Mouse (Mus musculus) heart, embryonic 14.5 days (tissue): ENCODE measurements at regions not wholly inside any gene's neighbourhood (a gene's known extent, or its start where the extent isn't known, plus 50 kb on each side); places are given as distances from the start of the nearest gene placed in this dataset.
A peak's percentile ranks its signal among the peaks of the same experiment; 100 is the strongest.

Source experiments
- ATAC-seq: fragments of 200-750 bp; cut with Nextera tagmentation; 2 replicates; pipeline ENCODE4 v1.8.0; 2017; ENCODE audit warnings: low read depth, moderate TSS enrichment; ENCODE audit not compliant: insufficient number of reproducible peaks, insufficient read depth, low FRiP score
- H3K27ac ChIP-seq, 2 experiments: fragments of 200-500 bp in 1 of 2; fragments of 300-500 bp in 1 of 2; sonication (generic) in 1 of 2; replicated peaks in 1 of 2; 2 replicates each; pipeline ENCODE4 v1.5.1; 2012 to 2014; ENCODE audit warnings: low read depth in 2 of 2, low read length in 2 of 2, control low read depth in 1 of 2, mild to moderate bottlenecking in 1 of 2, mixed read lengths in 1 of 2; ENCODE audit not compliant: control insufficient read depth in 1 of 2, insufficient read depth in 1 of 2
- H3K27me3 ChIP-seq: fragments of 300-500 bp; sonication (generic); 2 replicates; pipeline ENCODE4 v1.6.1; 2014; ENCODE audit warnings: mild to moderate bottlenecking, low read length, control low read depth; ENCODE audit not compliant: control insufficient read depth, insufficient read depth
- H3K36me3 ChIP-seq: fragments of 300-500 bp; sonication (generic); 2 replicates; pipeline ENCODE4 v1.6.1; 2014; ENCODE audit warnings: mild to moderate bottlenecking, control low read depth, low read length, mixed read lengths; ENCODE audit not compliant: control insufficient read depth, insufficient read depth
- H3K4me1 ChIP-seq, 2 experiments: fragments of 200-500 bp in 1 of 2; fragments of 300-500 bp in 1 of 2; sonication (generic) in 1 of 2; 2 replicates each; pipeline ENCODE4 v1.6.1; 2012 to 2014; ENCODE audit warnings: low read length in 2 of 2, control low read depth in 1 of 2, mixed read lengths in 1 of 2; ENCODE audit not compliant: control insufficient read depth in 2 of 2, insufficient read depth in 2 of 2
- H3K4me2 ChIP-seq: fragments of 300-500 bp; sonication (generic); 2 replicates; pipeline ENCODE4 v1.6.1; 2014; ENCODE audit warnings: mild to moderate bottlenecking, low read length
- H3K4me3 ChIP-seq, 2 experiments: fragments of 200-500 bp in 1 of 2; fragments of 300-500 bp in 1 of 2; sonication (generic) in 1 of 2; 2 replicates each; pipeline ENCODE4 v1.5.1; 2012 to 2014; ENCODE audit warnings: low read length in 2 of 2, mild to moderate bottlenecking in 2 of 2, control low read depth in 1 of 2, low read depth in 1 of 2, moderate library complexity in 1 of 2; ENCODE audit not compliant: control insufficient read depth in 1 of 2, insufficient read depth in 1 of 2
- H3K9ac ChIP-seq: fragments of 300-500 bp; sonication (generic); 2 replicates; pipeline ENCODE4 v1.6.1; 2014; ENCODE audit warnings: mild to moderate bottlenecking, low read length
- H3K9me3 ChIP-seq: fragments of 300-500 bp; sonication (generic); 2 replicates; pipeline ENCODE4 v1.6.1; 2016; ENCODE audit warnings: low read length, control low read depth; ENCODE audit not compliant: control insufficient read depth
- WGBS: fragments of 180-500 bp; shearing (Covaris S2); extraction: QIAGEN DNeasy Blood & Tissue Kit; methylation state at CpG from one replicate; pipeline ENCODE4 v1.1.7; 2014; 5-methylcytosine and 5-hydroxymethylcytosine counted together

DNA sequence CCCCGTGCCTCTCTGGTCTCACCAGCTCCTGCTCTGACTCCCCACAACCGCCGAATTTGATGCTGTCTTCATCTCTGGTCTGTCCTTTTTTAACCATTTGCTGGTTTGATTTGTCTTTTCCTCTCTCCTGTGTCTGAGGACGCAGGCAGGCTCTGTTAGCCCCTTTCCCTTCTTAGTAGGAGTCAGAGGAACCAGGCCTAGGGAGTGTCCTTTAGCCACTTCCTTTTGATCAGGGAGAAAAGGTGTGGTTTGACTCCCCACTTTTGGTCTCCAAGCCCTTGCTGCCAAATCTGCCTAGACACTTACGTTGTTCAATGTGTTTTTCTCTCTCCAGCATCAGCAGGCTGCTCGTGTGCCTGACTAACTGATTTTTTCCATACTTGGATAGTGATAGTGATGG, 120.5 kb downstream of the Lrrc30 start:
- Histone ChIP-seq H3K27me3 (no peaks in the 10 kb centered on the region), H3K4me1 (peaks cover 3 to 6% of the 10 kb centered on the region in 2 experiments; a peak in 2 of 4 replicates), H3K4me3 (no peak overlapping the region), H3K36me3 (no peaks in the 10 kb centered on the region), H3K9me3 (no peaks in the 10 kb centered on the region), H3K9ac (no peak overlapping the region), H3K4me2 (no peak overlapping the region), H3K27ac (peak overlapping the region; percentile 70 to 74)
- ATAC-seq, result no peak
- WGBS, result 48% methylated on average over 6 of the region's 6 CpGs

DNA sequence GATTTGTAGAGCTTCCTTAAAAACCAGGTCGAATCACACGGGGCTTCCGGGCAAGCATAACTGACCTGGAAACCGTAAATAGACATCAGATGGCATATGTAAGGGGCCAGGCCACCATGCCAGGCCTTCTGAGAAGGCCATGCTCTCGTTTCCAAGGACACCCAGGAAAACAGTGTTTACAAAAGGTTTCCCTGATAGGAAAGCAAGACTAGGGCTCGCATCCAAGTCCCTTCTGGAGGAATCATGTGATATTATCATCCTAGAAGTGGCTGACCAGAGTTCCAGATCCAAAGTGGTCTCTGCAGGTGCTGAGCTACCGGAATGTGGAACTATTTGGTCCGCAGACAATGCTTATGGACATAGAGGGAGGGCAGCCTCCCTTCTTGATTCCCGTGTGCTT, 122.6 kb downstream of the Lrrc30 start:
- ATAC-seq, result no peak
- H3K9ac ChIP-seq, result no peak overlapping the region
- H3K27me3 ChIP-seq, result no peaks in the 10 kb centered on the region
- no peak overlapping the region for H3K4me2 ChIP-seq
- H3K27ac ChIP-seq, result no peak overlapping the region
- 75% methylated on average over 9 of the region's 9 CpGs for WGBS
- H3K9me3 ChIP-seq, result no peaks in the 10 kb centered on the region
- H3K4me3 ChIP-seq, result no peak overlapping the region
- peaks cover 3 to 6% of the 10 kb centered on the region in 2 experiments; a peak in 2 of 4 replicates for H3K4me1 ChIP-seq
- no peaks in the 10 kb centered on the region for H3K36me3 ChIP-seq

DNA sequence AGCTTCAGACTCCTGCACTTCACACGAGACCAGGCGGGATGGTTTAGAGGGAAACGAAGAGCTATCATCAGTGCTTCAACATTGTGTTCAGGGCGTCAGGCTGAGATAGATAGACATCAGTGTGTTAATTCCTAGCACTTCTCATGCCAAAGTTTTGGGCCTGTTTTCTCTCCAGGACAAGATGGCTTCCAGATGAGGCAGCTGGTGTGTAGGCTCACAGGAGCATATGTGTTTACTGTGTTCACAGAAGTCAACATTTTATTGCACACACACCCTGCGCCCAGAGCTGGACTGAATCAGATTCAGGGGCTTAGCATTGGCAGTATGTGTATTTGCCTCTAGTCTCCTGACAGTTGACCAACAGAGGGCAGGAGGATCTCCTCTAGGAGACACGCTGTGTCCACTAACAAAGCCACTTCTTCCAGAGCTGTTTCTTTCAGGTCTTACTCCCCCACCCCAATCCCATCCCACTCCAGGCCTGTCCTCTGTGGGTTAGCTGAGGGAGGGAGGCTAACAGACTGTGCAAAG, 123.4 kb downstream of the Lrrc30 start:
- WGBS, result 86% methylated on average over 6 of the region's 6 CpGs
- no peak for ATAC-seq
- no peaks in the 10 kb centered on the region for H3K27me3 ChIP-seq
- no peaks in the 10 kb centered on the region for H3K36me3 ChIP-seq
- no peak overlapping the region for H3K4me3 ChIP-seq
- H3K27ac ChIP-seq, result no peak overlapping the region
- no peak overlapping the region for H3K4me2 ChIP-seq
- H3K9me3 ChIP-seq, result no peaks in the 10 kb centered on the region
- peaks cover 0 to 3% of the 10 kb centered on the region in 2 experiments; a peak in 1 of 4 replicates for H3K4me1 ChIP-seq
- no peak overlapping the region for H3K9ac ChIP-seq

DNA sequence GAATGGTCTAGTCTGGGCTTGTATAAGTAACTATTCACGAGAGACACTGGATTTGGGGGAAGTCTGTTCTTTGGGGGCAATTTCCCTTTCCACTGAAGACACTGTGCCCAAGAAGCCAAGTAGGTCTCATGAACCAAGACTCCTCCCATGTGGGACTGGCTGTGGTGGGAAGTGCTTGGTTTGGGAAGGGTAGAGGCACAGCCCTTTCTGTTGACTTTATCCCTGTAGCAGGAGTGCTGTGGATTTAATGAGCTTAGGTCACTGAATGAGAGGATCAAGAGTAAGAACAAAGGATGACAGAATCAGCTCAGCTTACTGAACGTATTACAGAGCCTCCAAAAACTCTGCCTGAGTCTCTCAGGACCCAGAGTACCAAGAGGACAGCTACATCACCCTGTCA, 124.2 kb downstream of the Lrrc30 start:
- WGBS, result 58% methylated on average over 2 of the region's 2 CpGs
- Histone ChIP-seq H3K9me3 (no peaks in the 10 kb centered on the region), H3K4me3 (no peak overlapping the region), H3K4me1 (peaks cover 0 to 2% of the 10 kb centered on the region in 2 experiments; a peak in 1 of 4 replicates), H3K9ac (no peak overlapping the region), H3K36me3 (no peaks in the 10 kb centered on the region), H3K27ac (no peak overlapping the region), H3K27me3 (no peaks in the 10 kb centered on the region), H3K4me2 (no peak overlapping the region)
- ATAC-seq, result no peak

DNA sequence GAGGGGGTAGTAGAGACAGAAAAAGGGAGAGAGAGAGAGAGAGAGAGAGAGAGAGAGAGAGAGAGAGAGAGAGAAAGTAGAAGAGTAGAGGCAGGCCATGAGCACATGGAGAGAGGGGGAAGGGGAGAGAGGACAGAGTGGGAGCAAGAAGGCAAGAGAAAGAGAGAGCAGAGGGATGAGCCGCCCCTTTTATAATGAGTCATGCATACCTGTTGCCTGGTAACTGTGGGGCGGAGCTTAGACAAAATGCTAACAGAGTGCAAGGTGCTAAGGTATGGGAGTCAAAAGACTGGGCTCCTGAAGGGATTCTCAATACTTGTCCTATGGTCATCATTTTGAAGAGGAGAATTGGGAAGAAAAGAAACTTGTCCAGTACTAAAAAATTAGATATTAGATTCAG, 126.1 kb downstream of the Lrrc30 start:
- no peak for ATAC-seq
- Histone ChIP-seq H3K4me1 (no peaks in the 10 kb centered on the region; a peak in 1 of 4 replicates), H3K9me3 (no peaks in the 10 kb centered on the region), H3K27me3 (no peaks in the 10 kb centered on the region), H3K4me3 (no peak overlapping the region), H3K27ac (no peak overlapping the region), H3K9ac (no peak overlapping the region), H3K36me3 (no peaks in the 10 kb centered on the region), H3K4me2 (no peak overlapping the region)
- WGBS, result 51% methylated on average over 2 of the region's 2 CpGs

DNA sequence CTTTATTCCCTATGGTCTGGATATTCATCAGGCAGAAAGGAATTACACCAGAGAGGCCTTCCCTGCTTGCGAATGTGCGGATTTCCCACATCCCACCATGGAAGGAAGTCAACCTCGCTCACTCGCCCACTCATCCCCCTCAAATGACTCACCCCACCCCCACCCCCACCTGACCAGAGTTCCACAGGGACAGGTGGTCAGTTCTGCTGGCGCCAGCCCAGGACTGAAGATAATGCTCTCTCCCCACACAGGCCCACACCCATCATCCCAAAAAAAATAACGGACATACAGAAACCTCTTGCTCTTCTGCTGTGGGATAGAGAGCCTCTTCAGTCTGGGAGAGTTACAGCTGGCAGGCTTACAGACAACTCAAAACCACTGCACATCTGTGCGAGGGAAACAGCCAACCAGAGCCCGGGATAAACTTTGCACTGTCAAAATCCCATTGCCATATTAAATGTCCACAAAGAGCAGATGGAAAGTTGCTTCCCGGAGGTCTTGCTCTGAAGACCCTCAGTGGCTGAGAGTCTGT, 128.0 kb downstream of the Lrrc30 start:
- no peaks in the 10 kb centered on the region for H3K36me3 ChIP-seq
- 77% methylated on average over 9 of the region's 9 CpGs for WGBS
- no peaks in the 10 kb centered on the region; a peak in 1 of 4 replicates for H3K4me1 ChIP-seq
- H3K27ac ChIP-seq, result no peak overlapping the region
- H3K9ac ChIP-seq, result no peak overlapping the region
- ATAC-seq, result no peak
- no peaks in the 10 kb centered on the region for H3K27me3 ChIP-seq
- H3K4me3 ChIP-seq, result no peak overlapping the region
- no peak overlapping the region for H3K4me2 ChIP-seq
- no peaks in the 10 kb centered on the region for H3K9me3 ChIP-seq

DNA sequence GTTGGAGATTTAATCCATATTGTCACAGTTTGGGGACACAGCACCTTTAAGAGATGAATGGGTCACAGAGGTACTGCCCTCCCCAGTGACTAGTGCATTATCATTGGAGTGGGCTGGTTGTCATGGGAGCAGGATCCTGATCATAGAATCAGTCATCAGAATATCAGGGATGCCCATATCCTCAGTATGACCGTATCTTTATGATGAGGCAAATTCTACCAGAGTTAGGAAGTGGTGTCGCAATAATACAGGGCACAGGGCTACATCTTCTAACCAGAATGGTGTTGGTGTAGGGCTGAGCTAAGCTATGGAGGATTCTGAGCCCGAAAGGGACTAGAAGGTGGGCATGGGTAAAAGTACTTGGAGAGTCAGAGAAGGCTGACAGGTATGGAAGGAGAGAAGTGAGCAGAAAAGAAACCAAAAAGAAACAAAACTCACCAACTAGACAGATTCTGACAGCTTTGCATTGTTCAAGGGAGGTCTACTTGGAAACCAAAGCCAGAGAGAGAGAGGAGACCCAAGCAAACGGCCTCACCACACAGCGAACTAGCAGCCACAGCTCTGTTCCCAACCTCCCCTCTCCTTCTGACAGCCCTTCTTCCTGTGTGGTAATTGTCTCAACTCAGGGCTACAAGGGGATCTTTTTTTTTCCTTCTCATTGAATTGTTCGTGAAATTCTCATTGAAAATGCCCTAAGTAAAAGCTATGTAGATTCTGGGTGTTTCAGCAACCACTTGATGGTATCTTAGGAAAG, 129.2 kb downstream of the Lrrc30 start:
- Histone ChIP-seq H3K4me1 (no peaks in the 10 kb centered on the region; a peak in 1 of 4 replicates), H3K27me3 (no peaks in the 10 kb centered on the region), H3K4me3 (no peak overlapping the region), H3K4me2 (no peak overlapping the region), H3K9me3 (no peaks in the 10 kb centered on the region), H3K9ac (no peak overlapping the region), H3K27ac (peak overlapping the region; percentile 18 to 26; a peak in 2 of 4 replicates), H3K36me3 (no peaks in the 10 kb centered on the region)
- WGBS, result 70% methylated on average over 6 of the region's 6 CpGs
- no peak for ATAC-seq
